Mouse (Mus musculus) mouse trophoblast stem cell (cell line): ENCODE measurements around the gene Adamts8.

Experiments used
- in situ Hi-C, 2 experiments: fragments of 300-500 bp; cut with MseI, MboI; formaldehyde crosslinking; loops; 2 replicates in 1 of 2; 3 replicates in 1 of 2; pipeline ENCODE4 v1.15.1; 2025

Adamts8 gene

DNA sequence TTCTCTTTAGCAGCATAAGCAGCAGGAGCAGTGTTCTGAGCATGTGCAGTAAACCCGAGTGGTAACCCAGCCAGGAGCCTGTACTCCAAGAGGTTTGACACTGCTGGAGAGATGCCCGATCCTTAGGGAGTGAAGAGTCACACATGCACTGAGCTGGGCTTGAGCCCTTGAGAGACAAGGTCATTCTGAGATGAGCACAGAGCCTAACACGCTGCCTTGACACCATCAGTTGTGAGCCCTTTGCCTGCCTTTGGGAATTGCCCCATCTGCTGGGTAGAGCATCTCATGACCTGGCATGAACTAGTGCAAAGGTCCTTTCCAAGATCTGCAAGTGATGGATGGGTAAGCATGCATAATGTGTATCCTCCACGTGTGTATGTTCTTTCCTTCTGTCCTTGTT lies 29.6 kb downstream of the Adamts8 start:
- in situ Hi-C loops, result no loop called here

DNA sequence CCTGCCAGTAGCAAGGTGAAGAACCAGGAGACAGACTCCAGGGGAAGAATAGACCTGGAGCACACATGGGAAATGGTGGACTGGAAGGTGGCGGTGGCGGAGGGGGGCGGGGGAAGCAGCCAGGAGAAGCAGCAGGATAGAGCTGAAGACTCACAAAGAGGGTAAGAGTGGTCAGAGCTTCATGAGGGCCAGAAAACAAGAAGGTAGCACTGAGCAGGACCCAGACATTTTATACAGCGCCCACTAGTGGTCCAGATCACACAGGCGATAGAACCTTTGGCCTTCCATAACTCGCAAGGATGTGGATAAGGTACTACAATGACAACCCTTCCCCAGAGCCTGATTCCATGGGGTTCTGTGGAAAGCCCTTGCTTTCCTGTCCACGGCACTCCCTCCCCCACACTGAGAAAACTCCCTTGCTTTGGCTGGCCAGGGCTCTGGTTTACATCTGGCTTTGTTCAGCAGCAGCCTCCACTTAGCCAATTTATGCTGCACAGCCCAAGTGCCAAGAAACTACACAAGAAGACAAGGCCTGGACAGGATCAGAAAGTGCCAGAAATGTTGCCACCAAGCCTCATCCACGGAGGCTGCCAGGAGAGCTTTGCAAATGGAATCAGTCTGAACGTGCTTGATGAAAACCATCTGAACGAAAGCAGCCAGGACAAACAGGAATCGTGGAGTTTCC lies 34.1 kb downstream of the Adamts8 start:
- in situ Hi-C loops, result no loop called here

GRCm38 (mm10) chr9:30980467-30980866 lies 38.1 kb downstream of the Adamts8 start:
- in situ Hi-C loops, result no loop called here

DNA sequence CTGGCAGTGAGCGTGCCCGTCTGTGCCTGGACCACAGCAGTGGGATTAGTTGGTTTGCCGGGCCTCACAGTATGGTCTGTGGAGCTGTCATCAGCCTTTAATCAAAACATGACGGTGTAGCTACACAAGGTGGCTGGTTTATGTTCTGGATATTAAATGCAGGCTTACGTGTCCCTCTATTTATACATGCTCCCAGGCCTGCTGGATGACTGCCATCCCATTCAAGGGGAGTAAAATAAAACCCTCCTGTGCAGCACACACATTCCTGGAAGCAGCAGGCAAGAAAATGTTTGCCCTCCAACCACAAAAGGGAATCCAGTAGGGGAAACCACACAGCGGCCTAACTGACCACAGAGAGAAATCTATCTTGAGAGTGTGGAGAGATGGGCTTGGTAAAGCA lies 43.4 kb downstream of the Adamts8 start:
- in situ Hi-C loops, result no loop called here

DNA sequence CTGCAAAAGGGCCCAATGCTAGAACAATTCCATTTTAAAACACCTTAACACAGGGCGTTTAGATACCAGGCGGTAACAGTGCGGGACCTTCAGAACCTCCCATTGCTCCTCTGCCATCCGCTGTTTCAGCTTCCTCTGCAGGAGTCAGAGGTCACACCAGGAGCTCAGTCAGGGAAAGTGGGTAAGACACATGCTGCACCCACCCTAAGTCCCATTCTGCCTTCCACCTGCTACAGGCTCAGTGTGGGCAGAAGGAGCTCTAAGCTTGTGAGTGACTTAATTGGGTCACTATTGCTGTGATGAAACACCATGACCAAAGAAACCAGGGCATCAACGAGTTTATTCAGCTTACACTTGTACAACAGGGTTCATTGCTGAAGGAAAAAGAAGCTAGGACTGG lies 50.7 kb downstream of the Adamts8 start:
- in situ Hi-C loops, result no loop called here

- in situ Hi-C loops, result no loop called here
Measured at GRCm38 (mm10) chr9:30996590-30997562, 54.5 kb downstream of the Adamts8 start.

GRCm38 (mm10) chr9:31000641-31001040 lies 58.3 kb downstream of the Adamts8 start:
- in situ Hi-C loops, result no loop called here

DNA sequence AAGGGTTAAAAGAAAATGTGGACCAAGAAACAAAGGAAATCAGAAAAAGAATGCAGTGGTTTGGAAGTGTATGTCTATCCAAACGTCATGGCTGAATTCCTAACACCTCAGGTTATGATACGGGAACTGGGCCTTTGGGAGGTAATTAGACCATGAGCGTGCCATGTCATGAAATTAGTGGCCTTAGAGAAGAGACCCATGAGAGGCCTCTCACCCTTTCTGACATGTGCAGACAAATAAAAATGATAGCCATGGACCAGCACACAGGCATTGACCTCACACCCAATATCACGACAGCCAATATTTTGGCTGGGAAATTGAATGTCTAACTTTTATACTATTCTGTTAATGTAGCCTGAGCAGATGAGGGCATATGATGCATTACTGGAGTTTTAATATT lies 60.2 kb downstream of the Adamts8 start:
- in situ Hi-C loops, result no loop called here

DNA sequence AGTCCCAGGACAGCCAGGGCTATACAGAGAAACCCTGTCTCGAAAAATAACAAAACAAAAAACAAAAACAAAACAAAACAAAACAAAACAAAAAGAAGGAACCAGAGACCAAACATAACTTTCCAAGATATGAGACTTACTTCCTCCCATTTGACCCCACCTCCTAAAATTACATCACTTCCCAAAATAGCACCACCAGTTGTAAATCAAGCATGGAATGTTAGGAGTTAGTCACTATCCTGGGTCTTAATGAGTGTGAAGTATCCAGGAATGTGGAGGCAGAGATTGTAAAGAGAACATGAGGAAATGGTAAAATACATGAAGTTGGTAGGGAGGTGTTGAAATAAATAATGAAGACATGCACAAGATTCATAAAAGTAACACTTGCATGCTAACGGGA lies 67.0 kb downstream of the Adamts8 start:
- in situ Hi-C loops, result no loop called here

GRCm38 (mm10) chr9:31010040-31010439 lies 67.7 kb downstream of the Adamts8 start:
- in situ Hi-C loops, result no loop called here

DNA sequence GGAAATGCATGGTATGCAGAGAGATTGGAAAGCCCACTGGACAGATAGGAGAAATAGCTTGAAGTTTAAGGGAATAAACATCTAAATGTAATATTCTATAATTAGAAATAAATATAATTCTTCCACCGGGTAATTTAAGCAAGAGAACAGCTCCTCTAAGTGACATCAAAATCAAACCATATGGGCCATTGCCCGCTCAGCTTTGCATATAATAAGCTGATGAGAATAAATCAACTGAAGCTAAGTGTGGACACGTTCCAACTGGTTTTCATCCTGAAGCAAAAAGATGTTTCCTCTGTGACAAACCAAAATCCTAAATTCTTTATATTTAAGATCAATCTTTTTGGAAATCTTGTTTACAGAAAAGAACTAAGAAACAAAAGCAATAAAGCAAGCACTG lies 68.4 kb downstream of the Adamts8 start:
- in situ Hi-C loops, result no loop called here

DNA sequence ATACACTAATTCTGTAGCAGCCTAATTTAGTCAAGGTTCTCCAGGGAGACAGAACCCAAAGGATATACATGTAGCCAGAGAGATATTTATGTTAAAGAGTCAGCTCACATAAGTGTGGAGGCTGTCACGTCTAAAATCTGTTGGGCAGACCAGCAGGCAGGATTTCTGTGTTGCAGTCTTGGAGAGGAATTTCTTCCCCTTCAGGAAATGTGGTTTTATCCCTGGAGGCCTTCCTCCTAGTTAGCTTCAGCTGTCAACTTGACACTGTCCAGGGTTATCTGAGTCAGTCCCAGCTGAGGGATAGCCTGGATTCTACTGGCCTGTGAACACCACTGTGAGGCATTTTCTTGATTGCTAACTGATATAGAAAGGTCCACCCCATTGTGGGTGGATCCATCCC lies 69.2 kb downstream of the Adamts8 start:
- in situ Hi-C loops, result no loop called here

DNA sequence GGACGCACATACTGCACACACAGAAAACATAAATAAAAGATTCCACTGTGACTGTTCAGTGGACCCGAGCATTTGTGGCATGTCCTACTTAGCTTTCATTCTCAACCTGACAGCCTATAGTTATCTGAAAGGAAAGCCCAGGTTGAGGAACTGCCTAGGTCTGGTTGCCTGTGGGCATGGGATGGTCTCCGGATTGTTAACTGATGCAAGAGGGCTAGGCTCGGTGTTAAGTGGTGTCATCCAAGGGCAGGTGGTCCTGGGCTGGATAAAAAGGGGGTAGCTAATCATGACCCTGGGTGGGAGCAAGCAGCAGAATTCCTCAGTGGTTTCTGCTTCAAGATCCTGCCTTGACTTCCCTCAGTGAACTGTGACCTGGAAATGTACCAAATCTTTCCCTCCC lies 70.3 kb downstream of the Adamts8 start:
- in situ Hi-C loops, result no loop called here

- in situ Hi-C loops, result no loop called here
Measured at GRCm38 (mm10) chr9:31013415-31013814, 71.1 kb downstream of the Adamts8 start.
